Mouse (Mus musculus): Measurements from ENCODE around the gene Cntnap5a.

- no peak for TF ChIP-seq E2F4 (IDR thresholded peaks at IDR 0.05; ENCODE audit: insufficient read depth)
- no peak for TF ChIP-seq POLR2A (IDR thresholded peaks at IDR 0.05; ENCODE audit: insufficient read length, low read depth)
- TF ChIP-seq CEBPB (IDR thresholded peaks at IDR 0.05; ENCODE audit: insufficient read depth, poor library complexity, severe bottlenecking), result no peak
- no peak for TF ChIP-seq TCF12 (IDR thresholded peaks at IDR 0.05; ENCODE audit: insufficient read depth, poor library complexity, severe bottlenecking)
Measured at GRCm38 (mm10) chr1:116035897-116036296, 351.3 kb downstream of the Cntnap5a start.

Measured in myocyte (in vitro differentiated cells).